Mouse (Mus musculus) retina, postnatal 1 day (tissue): ENCODE measurements around the gene Olfr1199.

Experiments used
- DNase-seq: peaks from one replicate; pipeline ENCODE4 v3.0.0-alpha.2; 2012

Gene Olfr1199

GRCm38 (mm10) chr2:88760369-88760768, at the start of gene Olfr1199:
TSS of gene Olfr1199 (minus strand) at chr2:88760469.
- DNase-seq, result no peak

- DNase-seq, result no peak
Measured at GRCm38 (mm10) chr2:88792736-88793135, 32.5 kb upstream of the Olfr1199 start, which contains the start of gene Olfr1201. TSS of gene Olfr1201 (plus strand) at chr2:88793036.

- no peak for DNase-seq
Measured at GRCm38 (mm10) chr2:88770388-88770787, 10.1 kb upstream of the Olfr1199 start, which contains the start of gene Olfr1200. TSS of gene Olfr1200 (minus strand) at chr2:88770488.

GRCm38 (mm10) chr2:88751270-88751669, 9.0 kb downstream of the Olfr1199 start, which contains the start of gene Olfr1198:
TSS of gene Olfr1198 (minus strand) at chr2:88751370.
- DNase-seq, result no peak

GRCm38 (mm10) chr2:88743379-88743778, 16.9 kb downstream of the Olfr1199 start:
- no peak for DNase-seq

- no peak for DNase-seq
Measured at GRCm38 (mm10) chr2:88732266-88732665, 28.0 kb downstream of the Olfr1199 start, which contains the start of gene Olfr1197. TSS of gene Olfr1197 (minus strand) at chr2:88732366.

GRCm38 (mm10) chr2:88704497-88704896, 55.8 kb downstream of the Olfr1199 start, which contains the start of gene Olfr1196:
TSS of gene Olfr1196 (minus strand) at chr2:88704597.
- no peak for DNase-seq
